Mouse (Mus musculus) embryonic fibroblast, embryonic 13.5 days (primary cell): ENCODE measurements at regions not wholly inside any gene's neighbourhood (a gene's known extent, or its start where the extent isn't known, plus 50 kb on each side); places are given as distances from the start of the nearest gene placed in this dataset.

Experiments used
- CTCF ChIP-seq: IDR thresholded peaks from 2 replicates; pipeline ENCODE4 v1.5.1; 2011; ENCODE audit warnings: mild to moderate bottlenecking, control low read depth, low read length, moderate library complexity, borderline replicate concordance; ENCODE audit not compliant: insufficient read depth
- POLR2A ChIP-seq: IDR thresholded peaks from 2 replicates; pipeline ENCODE4 v1.6.1; 2011; ENCODE audit warnings: low read depth, mild to moderate bottlenecking, control low read depth, low read length, moderate library complexity

- no peak for TF ChIP-seq POLR2A
- TF ChIP-seq CTCF = no peak
Measured at GRCm38 (mm10) chr6:143620583-143620982, 453.6 kb downstream of the Etnk1 start.
